Mouse (Mus musculus): ENCODE results near the gene Msi1. TPM values are rescaled to one million over a fixed set of nuclear protein-coding genes. Genes with fewer than 3 reads are reported as not detected.

The Msi1 gene
- polyA plus RNA-seq, 1 experiment from 2014 or later = 136 TPM

GRCm38 (mm10) chr5:115470766-115471531 lies 41.5 kb downstream of the Msi1 start:
- H3K27me3 ChIP-seq (ENCODE audit: control insufficient read depth, insufficient read depth, low read length) = no peaks in the 10 kb centered on the region; the same call in 1 of the 2 replicates

GRCm38 (mm10) chr5:115473191-115473590 lies 43.8 kb downstream of the Msi1 start:
- WGBS = 79% methylated on average over 10 of the region's 10 CpGs
- Histone ChIP-seq H3K27me3 (ENCODE audit: control insufficient read depth, insufficient read depth, low read length) (no peaks in the 10 kb centered on the region; the same call in 1 of the 2 replicates), H3K4me1 (replicated peaks; ENCODE audit: control insufficient read depth, insufficient read depth, low read length) (no peaks in the 10 kb centered on the region; the same call in 1 of the 2 replicates), H3K9ac (ENCODE audit: low read depth, low read length) (no peak overlapping the region), H3K27ac (ENCODE audit: low read depth, low read length) (no peak overlapping the region), H3K9me3 (ENCODE audit: control insufficient read depth, low read length) (no peaks in the 10 kb centered on the region), H3K4me3 (ENCODE audit: low read depth, low read length) (no peak overlapping the region), H3K36me3 (ENCODE audit: control insufficient read depth, insufficient read depth, low read length) (no peaks in the 10 kb centered on the region), H3K4me2 (replicated peaks; ENCODE audit: low read depth, low read length) (no peak overlapping the region)
- no peak for DNase-seq (ENCODE audit: low spot score)
- ATAC-seq (ENCODE audit: low FRiP score) = no peak

More at GRCm38 (mm10) chr5:115470766-115471531, 41.5 kb downstream of the Msi1 start:
- Histone ChIP-seq H3K4me1 (replicated peaks; ENCODE audit: control insufficient read depth, insufficient read depth, low read length) (no peaks in the 10 kb centered on the region; the same call in 1 of the 2 replicates), H3K4me3 (ENCODE audit: low read depth, low read length) (no peak overlapping the region), H3K4me2 (replicated peaks; ENCODE audit: low read depth, low read length) (no peak overlapping the region), H3K9ac (ENCODE audit: low read depth, low read length) (no peak overlapping the region), H3K36me3 (ENCODE audit: control insufficient read depth, insufficient read depth, low read length) (no peaks in the 10 kb centered on the region), H3K27ac (ENCODE audit: low read depth, low read length) (no peak overlapping the region), H3K9me3 (ENCODE audit: control insufficient read depth, low read length) (no peaks in the 10 kb centered on the region)
- ATAC-seq (ENCODE audit: low FRiP score) (no peak), DNase-seq (ENCODE audit: low spot score) (peak; percentile 82)
- 36% methylated on average over 20 of the region's 20 CpGs for WGBS

GRCm38 (mm10) chr5:115474174-115474828 lies 44.9 kb downstream of the Msi1 start:
- no peak for DNase-seq (ENCODE audit: low spot score)
- Histone ChIP-seq H3K4me1 (replicated peaks; ENCODE audit: control insufficient read depth, insufficient read depth, low read length) (no peaks in the 10 kb centered on the region; the same call in 1 of the 2 replicates), H3K9ac (ENCODE audit: low read depth, low read length) (no peak overlapping the region), H3K4me3 (ENCODE audit: low read depth, low read length) (no peak overlapping the region), H3K9me3 (ENCODE audit: control insufficient read depth, low read length) (no peaks in the 10 kb centered on the region), H3K27ac (ENCODE audit: low read depth, low read length) (no peak overlapping the region), H3K27me3 (ENCODE audit: control insufficient read depth, insufficient read depth, low read length) (no peaks in the 10 kb centered on the region; the same call in 1 of the 2 replicates), H3K36me3 (ENCODE audit: control insufficient read depth, insufficient read depth, low read length) (no peaks in the 10 kb centered on the region), H3K4me2 (replicated peaks; ENCODE audit: low read depth, low read length) (no peak overlapping the region)
- ATAC-seq (ENCODE audit: low FRiP score) = no peak
- WGBS = 76% methylated on average over 22 of the region's 22 CpGs

- Histone ChIP-seq H3K36me3 (ENCODE audit: control insufficient read depth, insufficient read depth, low read length) (no peaks in the 10 kb centered on the region), H3K9me3 (ENCODE audit: control insufficient read depth, low read length) (no peaks in the 10 kb centered on the region), H3K27ac (ENCODE audit: low read depth, low read length) (no peak overlapping the region), H3K9ac (ENCODE audit: low read depth, low read length) (peak overlapping the region; percentile 53; the same call in 1 of the 2 replicates), H3K4me2 (replicated peaks; ENCODE audit: low read depth, low read length) (peak overlapping the region; percentile 37), H3K4me3 (ENCODE audit: low read depth, low read length) (peak overlapping the region; percentile 21), H3K27me3 (ENCODE audit: control insufficient read depth, insufficient read depth, low read length) (peaks cover 5% of the 10 kb centered on the region), H3K4me1 (replicated peaks; ENCODE audit: control insufficient read depth, insufficient read depth, low read length) (no peaks in the 10 kb centered on the region; the same call in none of the 2 replicates)
- peak; percentile 67 for DNase-seq (ENCODE audit: low spot score)
- peak; percentile 56; the same call in 1 of the 2 replicates for ATAC-seq (ENCODE audit: low FRiP score)
- WGBS = 11% methylated on average over 22 of the region's 22 CpGs
Observed at GRCm38 (mm10) chr5:115475337-115476106, 46.1 kb downstream of the Msi1 start.

GRCm38 (mm10) chr5:115476107-115476727 lies 46.8 kb downstream of the Msi1 start:
- Histone ChIP-seq H3K4me3 (ENCODE audit: low read depth, low read length) (peak overlapping the region; percentile 17; the same call in 1 of the 2 replicates), H3K27ac (ENCODE audit: low read depth, low read length) (no peak overlapping the region), H3K4me2 (replicated peaks; ENCODE audit: low read depth, low read length) (peak overlapping the region; percentile 37), H3K27me3 (ENCODE audit: control insufficient read depth, insufficient read depth, low read length) (peaks cover 10% of the 10 kb centered on the region), H3K36me3 (ENCODE audit: control insufficient read depth, insufficient read depth, low read length) (no peaks in the 10 kb centered on the region), H3K9ac (ENCODE audit: low read depth, low read length) (peak overlapping the region; percentile 17; the same call in 1 of the 2 replicates), H3K4me1 (replicated peaks; ENCODE audit: control insufficient read depth, insufficient read depth, low read length) (no peaks in the 10 kb centered on the region; the same call in none of the 2 replicates), H3K9me3 (ENCODE audit: control insufficient read depth, low read length) (no peaks in the 10 kb centered on the region)
- ATAC-seq (ENCODE audit: low FRiP score) (peak; percentile 25; the same call in 1 of the 2 replicates), DNase-seq (ENCODE audit: low spot score) (no peak)
- 26% methylated on average over 12 of the region's 12 CpGs for WGBS

GRCm38 (mm10) chr5:115479561-115479960 lies 50.2 kb downstream of the Msi1 start:
- H3K36me3 ChIP-seq (ENCODE audit: control insufficient read depth, insufficient read depth, low read length) = no peaks in the 10 kb centered on the region
- H3K27ac ChIP-seq (ENCODE audit: low read depth, low read length) = no peak overlapping the region
- 33% methylated on average over 15 of the region's 15 CpGs for WGBS
- DNase-seq (ENCODE audit: low spot score) (no peak), ATAC-seq (ENCODE audit: low FRiP score) (no peak)
- no peak overlapping the region for H3K4me2 ChIP-seq (replicated peaks; ENCODE audit: low read depth, low read length)
- H3K9me3 ChIP-seq (ENCODE audit: control insufficient read depth, low read length) = no peaks in the 10 kb centered on the region
- peaks cover 3% of the 10 kb centered on the region for H3K4me1 ChIP-seq (replicated peaks; ENCODE audit: control insufficient read depth, insufficient read depth, low read length)
- no peak overlapping the region for H3K9ac ChIP-seq (ENCODE audit: low read depth, low read length)
- no peak overlapping the region for H3K4me3 ChIP-seq (ENCODE audit: low read depth, low read length)
- peaks cover 19% of the 10 kb centered on the region for H3K27me3 ChIP-seq (ENCODE audit: control insufficient read depth, insufficient read depth, low read length)

GRCm38 (mm10) chr5:115480101-115480500 lies 50.7 kb downstream of the Msi1 start:
- ATAC-seq (ENCODE audit: low FRiP score) (no peak), DNase-seq (ENCODE audit: low spot score) (no peak)
- Histone ChIP-seq H3K4me2 (replicated peaks; ENCODE audit: low read depth, low read length) (peak overlapping the region; percentile 26), H3K27me3 (ENCODE audit: control insufficient read depth, insufficient read depth, low read length) (peaks cover 19% of the 10 kb centered on the region), H3K27ac (ENCODE audit: low read depth, low read length) (no peak overlapping the region), H3K9ac (ENCODE audit: low read depth, low read length) (0 out of 2 replicates have a peak overlapping the region, but pooled peaks have one; percentile 7), H3K9me3 (ENCODE audit: control insufficient read depth, low read length) (no peaks in the 10 kb centered on the region), H3K4me1 (replicated peaks; ENCODE audit: control insufficient read depth, insufficient read depth, low read length) (peaks cover 3% of the 10 kb centered on the region), H3K36me3 (ENCODE audit: control insufficient read depth, insufficient read depth, low read length) (no peaks in the 10 kb centered on the region), H3K4me3 (ENCODE audit: low read depth, low read length) (0 out of 2 replicates have a peak overlapping the region, but pooled peaks have one; percentile 8)
- 12% methylated on average over 27 of the region's 27 CpGs for WGBS

All from hindbrain, embryonic 11.5 days (tissue).